Mouse (Mus musculus) heart, adult 2 months (tissue): ENCODE data around the gene Chst12.

Experiments
- CTCF ChIP-seq: fragments of 200-600 bp; IDR thresholded peaks from 2 replicates; pipeline ENCODE4 v1.8.1; 2022; ENCODE audit warnings: antibody characterized with exemption, mild to moderate bottlenecking, moderate library complexity
- POLR2A ChIP-seq: fragments of 200-500 bp; IDR thresholded peaks from 2 replicates; pipeline ENCODE4 v1.6.1; 2011; ENCODE audit warnings: mild to moderate bottlenecking, low read depth, low read length, control low read depth; ENCODE audit not compliant: insufficient read depth

- TF ChIP-seq CTCF (no peak), POLR2A (no peak)
Observed at GRCm38 (mm10) chr5:140567321-140567720, 62.0 kb downstream of the Chst12 start.
